ENCODE assay signal across 23 mouse cellular contexts in the genomic region with DNA sequence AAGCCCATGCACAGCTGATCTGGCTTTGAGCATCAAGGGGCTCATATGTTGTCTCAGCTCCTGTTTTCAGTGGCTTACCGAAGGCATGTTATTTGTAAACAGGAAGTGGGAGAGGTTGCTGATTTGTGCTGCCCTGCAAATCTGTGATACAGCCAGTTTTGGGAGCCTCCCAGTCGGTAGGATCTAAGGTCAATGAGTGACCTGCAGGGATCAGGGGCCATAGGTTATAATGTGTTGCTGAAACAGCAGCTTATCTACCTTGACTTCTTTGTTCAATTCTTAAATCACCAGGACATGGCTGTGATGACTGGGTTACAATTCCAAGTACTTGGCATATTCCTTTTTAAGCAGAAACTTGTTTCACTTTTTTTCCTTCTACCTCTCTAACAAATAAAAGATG. TPM values are rescaled to one million over a fixed set of nuclear protein-coding genes. Genes with fewer than 3 reads are reported as not detected.
A peak's percentile ranks its signal among the peaks of the same experiment; 100 is the strongest.
DNase-seq lines count a peak whose midpoint lies in the region; ATAC-seq and TF ChIP-seq lines count a peak whose summit lies in the region.
"Had no signal": no experiment of that assay in that cellular context is flagged by ENCODE, and none has a peak within 500 bp of the region (broad histone marks: within the 10 kb centered on the region; RNA-seq: fewer than 3 reads in every experiment).

No protein-coding gene starts in this region.

- 21% methylated on average over 2 of the region's 2 CpGs for WGBS in kidney, adult 2 months
- 7% methylated on average over 2 of the region's 2 CpGs for WGBS in liver, adult 2 months
- 41% methylated on average over 2 of the region's 2 CpGs for WGBS in liver, embryonic 12.5 days (ENCODE audit: insufficient replicate concordance)
- 51% methylated on average over 2 of the region's 2 CpGs for WGBS in liver, postnatal 0 days (ENCODE audit: insufficient replicate concordance)
- WGBS in liver, embryonic 11.5 days = 56% methylated on average over 2 of the region's 2 CpGs

- no peak for TF ChIP-seq CTCF in kidney, adult 2 months (conservative IDR thresholded peaks at IDR 0.05; ENCODE audit: insufficient read depth, insufficient read length, low read depth, low read length)
- no peak for TF ChIP-seq CTCF in liver, adult 2 months (IDR thresholded peaks at IDR 0.05; ENCODE audit: low read depth, low read length)
- TF ChIP-seq CTCF in liver, postnatal 0 days (IDR thresholded peaks at IDR 0.05; ENCODE audit: low read depth) = no peak

- no peak overlapping the region for H3K9ac ChIP-seq in liver, adult 2 months (ENCODE audit: low read depth, low read length)
- no peak overlapping the region for H3K9ac ChIP-seq in liver, embryonic 12.5 days
- no peak overlapping the region for H3K9ac ChIP-seq in liver, postnatal 0 days (replicated peaks)
- H3K9ac ChIP-seq in liver, embryonic 11.5 days (ENCODE audit: low read depth, low read length) = no peak overlapping the region
- H3K9ac ChIP-seq: embryonic facial prominence, embryonic 13.5 days; embryonic facial prominence, embryonic 15.5 days; forebrain, embryonic 12.5 days had no signal

- no peak for TF ChIP-seq EP300 in liver, postnatal 0 days (IDR thresholded peaks at IDR 0.05; ENCODE audit: low read depth)

- H3K4me1 ChIP-seq in kidney, adult 2 months (ENCODE audit: control insufficient read depth, insufficient read depth, low read length) = peaks cover 15% of the 10 kb centered on the region; the same call in 1 of the 2 replicates
- H3K4me1 ChIP-seq in liver, adult 2 months (ENCODE audit: control insufficient read depth, insufficient read depth, low read length) = peaks cover 29% of the 10 kb centered on the region
- peaks cover 26% of the 10 kb centered on the region for H3K4me1 ChIP-seq in liver, embryonic 12.5 days
- peaks cover 13% of the 10 kb centered on the region for H3K4me1 ChIP-seq in liver, postnatal 0 days (ENCODE audit: insufficient read depth)
- peaks cover under 1% of the 10 kb centered on the region for H3K4me1 ChIP-seq in liver, embryonic 11.5 days (replicated peaks; ENCODE audit: control insufficient read depth, insufficient read depth, low read length)
- H3K4me1 ChIP-seq: embryonic facial prominence, embryonic 13.5 days; embryonic facial prominence, embryonic 15.5 days; forebrain, embryonic 10.5 days; forebrain, embryonic 12.5 days had no signal

- peaks cover 3% of the 10 kb centered on the region; the same call in 1 of the 2 replicates for H3K79me2 ChIP-seq in liver, adult 2 months (ENCODE audit: control insufficient read depth, insufficient read depth, low read length)

- H3K36me3 ChIP-seq in kidney, adult 2 months (ENCODE audit: control insufficient read depth, insufficient read depth, low read length) = peaks cover 12% of the 10 kb centered on the region
- peaks cover 23% of the 10 kb centered on the region for H3K36me3 ChIP-seq in liver, adult 2 months (ENCODE audit: control insufficient read depth, insufficient read depth, low read length)
- peaks cover 88% of the 10 kb centered on the region for H3K36me3 ChIP-seq in liver, embryonic 12.5 days
- peaks cover 76% of the 10 kb centered on the region for H3K36me3 ChIP-seq in liver, postnatal 0 days (replicated peaks; ENCODE audit: insufficient read depth, low read length)
- peaks cover 7% of the 10 kb centered on the region for H3K36me3 ChIP-seq in liver, embryonic 11.5 days (ENCODE audit: control insufficient read depth, insufficient read depth, low read length)

- H3K4me3 ChIP-seq in kidney, adult 2 months (ENCODE audit: insufficient read depth, low read depth, low read length) = no peak overlapping the region
- H3K4me3 ChIP-seq in liver, adult 2 months (ENCODE audit: insufficient read depth, low read depth, low read length) = no peak overlapping the region
- no peak overlapping the region for H3K4me3 ChIP-seq in liver, embryonic 12.5 days
- no peak overlapping the region for H3K4me3 ChIP-seq in liver, postnatal 0 days (ENCODE audit: low read depth, low read length)
- no peak overlapping the region for H3K4me3 ChIP-seq in liver, embryonic 11.5 days (ENCODE audit: low read depth, low read length)
- H3K4me3 ChIP-seq: embryonic facial prominence, embryonic 13.5 days; embryonic facial prominence, embryonic 15.5 days; erythroblast, embryonic 14.5 days; forebrain, embryonic 10.5 days; forebrain, embryonic 12.5 days had no signal

- 0 out of 2 replicates have a peak overlapping the region, but pooled peaks have one; percentile 20 for H3K27ac ChIP-seq in kidney, adult 2 months (ENCODE audit: insufficient read depth, low read depth, low read length)
- H3K27ac ChIP-seq in liver, adult 2 months (replicated peaks; ENCODE audit: insufficient read depth, low read depth, low read length) = peak overlapping the region; percentile 94
- H3K27ac ChIP-seq in liver, embryonic 12.5 days = no peak overlapping the region
- 0 out of 2 replicates have a peak overlapping the region, but pooled peaks have one; percentile 29 for H3K27ac ChIP-seq in liver, postnatal 0 days (ENCODE audit: low read depth)
- H3K27ac ChIP-seq in liver, embryonic 11.5 days (ENCODE audit: low read depth, low read length) = no peak overlapping the region
- H3K27ac ChIP-seq: embryonic facial prominence, embryonic 13.5 days; embryonic facial prominence, embryonic 15.5 days; forebrain, embryonic 10.5 days; forebrain, embryonic 12.5 days had no signal

- H3K4me2 ChIP-seq in liver, embryonic 12.5 days = no peak overlapping the region
- H3K4me2 ChIP-seq in liver, postnatal 0 days (ENCODE audit: low read depth, low read length) = no peak overlapping the region
- no peak overlapping the region for H3K4me2 ChIP-seq in liver, embryonic 11.5 days
- H3K4me2 ChIP-seq: embryonic facial prominence, embryonic 13.5 days; embryonic facial prominence, embryonic 15.5 days; forebrain, embryonic 12.5 days had no signal

- H3K9me3 ChIP-seq in liver, embryonic 12.5 days (replicated peaks) = no peaks in the 10 kb centered on the region
- H3K9me3 ChIP-seq in liver, postnatal 0 days (ENCODE audit: low read length) = no peaks in the 10 kb centered on the region
- H3K9me3 ChIP-seq in liver, embryonic 11.5 days (ENCODE audit: control insufficient read depth, low read length) = no peaks in the 10 kb centered on the region
- H3K9me3 ChIP-seq: embryonic facial prominence, embryonic 13.5 days; embryonic facial prominence, embryonic 15.5 days; forebrain, embryonic 10.5 days; forebrain, embryonic 12.5 days had no signal

- no peaks in the 10 kb centered on the region for H3K27me3 ChIP-seq in kidney, adult 2 months (replicated peaks; ENCODE audit: control insufficient read depth, insufficient read depth, low read length)
- H3K27me3 ChIP-seq in liver, adult 2 months (ENCODE audit: control insufficient read depth, insufficient read depth, low read length) = no peaks in the 10 kb centered on the region
- H3K27me3 ChIP-seq in liver, embryonic 12.5 days (replicated peaks) = no peaks in the 10 kb centered on the region
- H3K27me3 ChIP-seq in liver, postnatal 0 days (ENCODE audit: insufficient read depth, low read length) = no peaks in the 10 kb centered on the region
- H3K27me3 ChIP-seq in liver, embryonic 11.5 days (replicated peaks; ENCODE audit: control insufficient read depth, insufficient read depth, low read length) = no peaks in the 10 kb centered on the region
- H3K27me3 ChIP-seq: embryonic facial prominence, embryonic 13.5 days; embryonic facial prominence, embryonic 15.5 days; forebrain, embryonic 12.5 days had no signal

- no peak for TF ChIP-seq POLR2A in kidney, adult 2 months (IDR thresholded peaks at IDR 0.05; ENCODE audit: low read depth, low read length)
- no peak for TF ChIP-seq POLR2A in liver, adult 2 months (IDR thresholded peaks at IDR 0.05; ENCODE audit: extremely low read depth, insufficient read depth, low read length)

- DNase-seq in kidney, adult 2 months = peak; percentile 51
- no peak for DNase-seq in kidney, postnatal 25 days
- DNase-seq in liver, adult 2 months (ENCODE audit: extremely low read depth, low read depth, low spot score) = peak; percentile 94
- no peak for DNase-seq in liver, postnatal 0 days
- DNase-seq in liver, embryonic 11.5 days (ENCODE audit: low spot score) = no peak
- DNase-seq: adrenal gland, adult 2 months; adrenal gland, postnatal 10 days; adrenal gland, postnatal 25 days; cerebellum, adult 11 months; cerebellum, adult 18-20 months; cerebellum, adult 8-10 months; cerebellum, adult 9-11 months; cerebellum, postnatal 14 days; cerebellum, postnatal 36 days; embryo, embryonic 11 days had no signal

- ATAC-seq in liver, embryonic 12.5 days = no peak
- ATAC-seq in liver, postnatal 0 days = no peak
- no peak for ATAC-seq in liver, embryonic 11.5 days (replicated peaks; ENCODE audit: low FRiP score)
- ATAC-seq: forebrain, embryonic 14.5 days had no signal

RNA-seq across cellular contexts. Expression of a gene that starts 13.2 kb away (rescaled TPM):
- 128 and 158 TPM in 2 replicates for polyA plus RNA-seq in kidney, adult 2 months (2012; rRNA removed)
- total RNA-seq in liver, adult 2 months (2014; rRNA removed) = 30.9 and 35.3 TPM in 2 replicates
- 63.8 and 65.1 TPM in 2 replicates for polyA plus RNA-seq in liver, adult 2 months (2012; rRNA removed)
- 95.4 and 103 TPM in 2 replicates for polyA plus RNA-seq in liver, embryonic 12.5 days (2016; fragmentation: Nextera tagmentation; extraction: Ambion mirVana)
- 76.1 and 79.2 TPM in 2 replicates for polyA plus RNA-seq in liver, postnatal 0 days (2015; fragmentation: Nextera tagmentation; extraction: Ambion mirVana)
- 90.3 and 107 TPM in 2 replicates for polyA plus RNA-seq in liver, embryonic 11.5 days (2014; fragmentation: Nextera tagmentation; extraction: Ambion mirVana)

RNA-seq across cellular contexts. Expression of a gene that starts 15.3 kb away (rescaled TPM):
- 56.2 and 62.4 TPM in 2 replicates for polyA plus RNA-seq in kidney, adult 2 months (2012; rRNA removed)
- total RNA-seq in liver, adult 2 months (2014; rRNA removed) = 3.0 and 6.0 TPM in 2 replicates
- 14.8 and 17.5 TPM in 2 replicates for polyA plus RNA-seq in liver, adult 2 months (2012; rRNA removed)
- 298 and 306 TPM in 2 replicates for polyA plus RNA-seq in liver, embryonic 12.5 days (2016; fragmentation: Nextera tagmentation; extraction: Ambion mirVana)
- polyA plus RNA-seq in liver, postnatal 0 days (2015; fragmentation: Nextera tagmentation; extraction: Ambion mirVana) = 45.3 and 48.5 TPM in 2 replicates
- polyA plus RNA-seq in liver, embryonic 11.5 days (2014; fragmentation: Nextera tagmentation; extraction: Ambion mirVana) = 401 and 406 TPM in 2 replicates

RNA-seq across cellular contexts. Expression of a gene that starts 52.9 kb away (rescaled TPM):
- polyA plus RNA-seq in kidney, adult 2 months (2012; rRNA removed) = 41.5 and 46.8 TPM in 2 replicates
- total RNA-seq in liver, adult 2 months (2014; rRNA removed) = 27.0 and 39.5 TPM in 2 replicates
- 32.7 and 52.3 TPM in 2 replicates for polyA plus RNA-seq in liver, adult 2 months (2012; rRNA removed)
- polyA plus RNA-seq in liver, embryonic 12.5 days (2016; fragmentation: Nextera tagmentation; extraction: Ambion mirVana) = 27.4 and 28.0 TPM in 2 replicates
- 34.7 and 42.5 TPM in 2 replicates for polyA plus RNA-seq in liver, postnatal 0 days (2015; fragmentation: Nextera tagmentation; extraction: Ambion mirVana)
- polyA plus RNA-seq in liver, embryonic 11.5 days (2014; fragmentation: Nextera tagmentation; extraction: Ambion mirVana) = 25.3 and 39.9 TPM in 2 replicates
- total RNA-seq: common myeloid progenitor, adult 5-6 weeks had no signal

Comparison
In these comparisons a context has a peak if more than half of its experiments do, and no peak if none do; other contexts are left out.
1. DNase-seq: peak in kidney, adult 2 months (single experiment) and liver, adult 2 months (single experiment); none in kidney, postnatal 25 days (0 of 2), liver, postnatal 0 days (single experiment) and liver, embryonic 11.5 days (single experiment).
2. H3K27ac ChIP-seq: peak in kidney, adult 2 months (single experiment), liver, adult 2 months (single experiment) and liver, postnatal 0 days (single experiment); none in liver, embryonic 12.5 days (single experiment) and liver, embryonic 11.5 days (single experiment).